In genomic region chr5:38479545-38479907, GRCm38 (mm10) we compare ENCODE assay signal across 8 mouse cellular contexts. TPM values are rescaled to one million over a fixed set of nuclear protein-coding genes. Genes with fewer than 3 reads are reported as not detected.
DNase-seq lines count a peak whose midpoint lies in the region; ATAC-seq and TF ChIP-seq lines count a peak whose summit lies in the region.
"Not testable (repeated sequence)": the region's sequence is repeated elsewhere in the genome, so short reads cannot be mapped to it uniquely, and the experiment has no call there.

No protein-coding gene starts in this region.

- H3K9ac ChIP-seq in heart, embryonic 12.5 days; intestine, embryonic 14.5 days (ENCODE audit: low read length); lung, postnatal 0 days (replicated peaks; ENCODE audit: low read depth): not testable (repeated sequence)
- H3K9ac ChIP-seq in limb, embryonic 14.5 days (ENCODE audit: low read depth, low read length, severe bottlenecking) = 0 out of 2 replicates have a peak overlapping the region, but pooled peaks have one; percentile 34
- H3K9ac ChIP-seq in neural tube, embryonic 12.5 days = peak overlapping the region; percentile 42; the same call in 1 of the 2 replicates

- TF ChIP-seq POLR2A in limb, embryonic 14.5 days (IDR thresholded peaks at IDR 0.05; ENCODE audit: borderline replicate concordance, extremely low read depth, insufficient read depth, insufficient read length) = not testable (repeated sequence)

- H3K4me2 ChIP-seq in heart, embryonic 12.5 days = peak overlapping the region; percentile 58
- peak overlapping the region; percentile 52 for H3K4me2 ChIP-seq in intestine, embryonic 14.5 days (ENCODE audit: low read length)
- H3K4me2 ChIP-seq in limb, embryonic 14.5 days (replicated peaks; ENCODE audit: low read depth, low read length, severe bottlenecking) = peak overlapping the region; percentile 51
- peak overlapping the region; percentile 71 for H3K4me2 ChIP-seq in lung, postnatal 0 days (replicated peaks; ENCODE audit: low read depth, low read length)
- H3K4me2 ChIP-seq in neural tube, embryonic 12.5 days (replicated peaks) = peak overlapping the region; percentile 59

- H3K36me3 ChIP-seq in forebrain, embryonic 10.5 days (replicated peaks); heart, embryonic 12.5 days; intestine, embryonic 14.5 days (ENCODE audit: control insufficient read depth, insufficient read depth, low read length); limb, embryonic 14.5 days (ENCODE audit: control insufficient read depth, insufficient read depth, low read length); lung, postnatal 0 days (ENCODE audit: insufficient read depth, low read length); neural tube, embryonic 12.5 days: not testable (repeated sequence)

- H3K27me3 ChIP-seq in forebrain, embryonic 10.5 days (ENCODE audit: poor library complexity, severe bottlenecking); intestine, embryonic 14.5 days (replicated peaks; ENCODE audit: control insufficient read depth, insufficient read depth, low read length); limb, embryonic 14.5 days (ENCODE audit: control insufficient read depth, insufficient read depth, low read length); lung, postnatal 0 days (replicated peaks; ENCODE audit: insufficient read depth, low read length); neural tube, embryonic 12.5 days (replicated peaks): not testable (repeated sequence)
- peaks cover 10% of the 10 kb centered on the region; the same call in 1 of the 2 replicates for H3K27me3 ChIP-seq in heart, embryonic 12.5 days (replicated peaks)

- peak; percentile 59 for DNase-seq in 3T3-L1 (ENCODE audit: low read depth, low spot score)
- DNase-seq in forebrain, embryonic 10.5 days (ENCODE audit: extremely low spot score, low spot score); intestine, embryonic 14.5 days (ENCODE audit: low spot score); limb, embryonic 14.5 days (ENCODE audit: low spot score); lung, postnatal 0 days (ENCODE audit: low spot score): not testable (repeated sequence)

- not testable (repeated sequence) for H3K4me1 ChIP-seq in brown adipose tissue, adult 24 weeks (ENCODE audit: control insufficient read depth, insufficient read depth, insufficient read length, low read length); limb, embryonic 14.5 days (ENCODE audit: control insufficient read depth, insufficient read depth, low read length); lung, postnatal 0 days (ENCODE audit: insufficient read depth, low read depth, low read length)
- peaks cover 29% of the 10 kb centered on the region for H3K4me1 ChIP-seq in forebrain, embryonic 10.5 days
- H3K4me1 ChIP-seq in heart, embryonic 12.5 days (replicated peaks) = peaks cover 20% of the 10 kb centered on the region
- peaks cover 12% of the 10 kb centered on the region for H3K4me1 ChIP-seq in intestine, embryonic 14.5 days (replicated peaks; ENCODE audit: control insufficient read depth, insufficient read depth, low read length)
- H3K4me1 ChIP-seq in neural tube, embryonic 12.5 days = peaks cover 16% of the 10 kb centered on the region

- ATAC-seq in heart, embryonic 12.5 days (ENCODE audit: insufficient number of reproducible peaks, low FRiP score) = peak; percentile 49; the same call in 1 of the 2 replicates
- ATAC-seq in intestine, embryonic 14.5 days (replicated peaks; ENCODE audit: low FRiP score, low TSS enrichment, low read depth) = peak; percentile 22
- not testable (repeated sequence) for ATAC-seq in limb, embryonic 14.5 days (ENCODE audit: low FRiP score, low read depth); neural tube, embryonic 12.5 days (ENCODE audit: low FRiP score, low read depth)
- 0 out of 2 replicates have a peak, but pooled peaks have one; percentile 16 for ATAC-seq in lung, postnatal 0 days

- H3K4me3 ChIP-seq in brown adipose tissue, adult 24 weeks (ENCODE audit: insufficient read depth, low read depth, low read length) = peak overlapping the region; percentile 59
- H3K4me3 ChIP-seq in forebrain, embryonic 10.5 days = peak overlapping the region; percentile 36; the same call in 1 of the 2 replicates
- H3K4me3 ChIP-seq in heart, embryonic 12.5 days = peak overlapping the region; percentile 37
- H3K4me3 ChIP-seq in intestine, embryonic 14.5 days (ENCODE audit: low read depth, low read length) = peak overlapping the region; percentile 25
- H3K4me3 ChIP-seq in limb, embryonic 14.5 days (replicated peaks; ENCODE audit: low read length) = peak overlapping the region; percentile 26; the same call in 1 of the 2 replicates
- H3K4me3 ChIP-seq in lung, postnatal 0 days (ENCODE audit: low read depth, low read length) = peak overlapping the region; percentile 42
- H3K4me3 ChIP-seq in neural tube, embryonic 12.5 days = not testable (repeated sequence)

- peak overlapping the region; percentile 41 for H3K27ac ChIP-seq in brown adipose tissue, adult 24 weeks (replicated peaks; ENCODE audit: low read depth, low read length)
- H3K27ac ChIP-seq in forebrain, embryonic 10.5 days = peak overlapping the region; percentile 80
- peak overlapping the region; percentile 10 for H3K27ac ChIP-seq in heart, embryonic 12.5 days (ENCODE audit: poor library complexity, severe bottlenecking)
- H3K27ac ChIP-seq in intestine, embryonic 14.5 days (ENCODE audit: low read depth) = peak overlapping the region; percentile 69
- not testable (repeated sequence) for H3K27ac ChIP-seq in limb, embryonic 14.5 days (replicated peaks; ENCODE audit: low read depth, low read length); neural tube, embryonic 12.5 days
- peak overlapping the region; percentile 59 for H3K27ac ChIP-seq in lung, postnatal 0 days (ENCODE audit: low read length)

- not testable (repeated sequence) for H3K9me3 ChIP-seq in forebrain, embryonic 10.5 days; heart, embryonic 12.5 days (replicated peaks); intestine, embryonic 14.5 days (ENCODE audit: control insufficient read depth, low read length); limb, embryonic 14.5 days (ENCODE audit: control insufficient read depth, low read length); lung, postnatal 0 days (ENCODE audit: low read length); neural tube, embryonic 12.5 days

- not testable (repeated sequence) for TF ChIP-seq CTCF in lung, postnatal 0 days (IDR thresholded peaks at IDR 0.05)

- not testable (repeated sequence) for TF ChIP-seq EP300 in lung, postnatal 0 days (IDR thresholded peaks at IDR 0.05)

RNA-seq across cellular contexts. Expression of gene Slc2a9, which starts 23.4 kb away (rescaled TPM):
- polyA plus RNA-seq in brown adipose tissue, adult 24 weeks (2012; ENCODE audit: insufficient read depth, insufficient read length, missing spikeins) = 0.83 and 1.9 TPM in 2 replicates
- 0.22 and 0.47 TPM in 2 replicates for polyA plus RNA-seq in forebrain, embryonic 10.5 days (2016; fragmentation: Nextera tagmentation; extraction: Ambion mirVana)
- polyA plus RNA-seq in heart, embryonic 12.5 days (2016; fragmentation: Nextera tagmentation; extraction: Ambion mirVana) = 0.22 and 0.71 TPM in 2 replicates
- 0.40 and 1.2 TPM in 2 replicates for polyA plus RNA-seq in intestine, embryonic 14.5 days (2014; fragmentation: Nextera tagmentation; extraction: Ambion mirVana)
- 0.51 and 0.85 TPM in 2 replicates for polyA plus RNA-seq in limb, embryonic 14.5 days (2012; rRNA removed)
- 0.57 and 0.66 TPM in 2 replicates for polyA plus RNA-seq in limb, embryonic 14.5 days (2014; fragmentation: Nextera tagmentation; extraction: Ambion mirVana)
- 2.2 and 2.4 TPM in 2 replicates for polyA plus RNA-seq in lung, postnatal 0 days (2015; fragmentation: Nextera tagmentation; extraction: Ambion mirVana)
- 0.24 and 0.37 TPM in 2 replicates for polyA plus RNA-seq in neural tube, embryonic 12.5 days (2016; fragmentation: Nextera tagmentation; extraction: Ambion mirVana)
